Mouse (Mus musculus): Measurements from ENCODE around the gene Gprc5d. TPM values are rescaled to one million over a fixed set of nuclear protein-coding genes. Genes with fewer than 3 reads are reported as not detected.

Gene Gprc5d
- polyA plus RNA-seq, 1 experiment from 2014 or later, result 0.13 TPM

DNA sequence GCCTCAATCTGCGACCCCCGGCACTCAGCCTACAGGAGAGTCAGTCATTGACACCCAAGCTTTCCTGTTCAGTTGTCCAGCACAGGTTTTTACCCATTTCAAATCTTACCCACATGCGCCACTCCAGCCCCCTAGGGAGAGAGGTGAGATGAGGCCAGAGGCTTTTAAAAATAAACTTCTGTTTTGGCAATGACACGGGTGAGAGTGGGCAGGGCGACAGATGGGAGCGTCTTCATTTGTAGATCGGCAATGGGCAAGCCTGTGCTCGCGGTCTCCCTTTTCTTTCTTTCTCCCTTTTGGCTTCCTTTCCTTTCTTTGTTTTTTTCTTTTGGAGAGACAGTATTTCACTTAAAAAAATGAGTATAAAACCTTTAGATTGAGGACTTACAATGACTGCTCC is 15.4 kb upstream of the Gprc5d start:
- H3K4me3 ChIP-seq (ENCODE audit: low read depth, low read length), result no peak overlapping the region
- no peak for DNase-seq
- peaks cover 28% of the 10 kb centered on the region for H3K36me3 ChIP-seq (replicated peaks; ENCODE audit: insufficient read depth, low read length)
- H3K4me2 ChIP-seq (ENCODE audit: low read depth, low read length), result no peak overlapping the region
- no peak overlapping the region for H3K27ac ChIP-seq (ENCODE audit: low read depth)
- 91% methylated on average over 9 of the region's 9 CpGs for WGBS (ENCODE audit: insufficient replicate concordance)
- no peak for ATAC-seq
- TF ChIP-seq CTCF (IDR thresholded peaks at IDR 0.05; ENCODE audit: low read depth) (no peak), EP300 (IDR thresholded peaks at IDR 0.05; ENCODE audit: low read depth) (no peak)
- H3K9me3 ChIP-seq (ENCODE audit: low read length), result no peaks in the 10 kb centered on the region
- H3K4me1 ChIP-seq (ENCODE audit: insufficient read depth), result no peaks in the 10 kb centered on the region
- no peak overlapping the region for H3K9ac ChIP-seq (replicated peaks)
- no peaks in the 10 kb centered on the region for H3K27me3 ChIP-seq (ENCODE audit: insufficient read depth, low read length)

DNA sequence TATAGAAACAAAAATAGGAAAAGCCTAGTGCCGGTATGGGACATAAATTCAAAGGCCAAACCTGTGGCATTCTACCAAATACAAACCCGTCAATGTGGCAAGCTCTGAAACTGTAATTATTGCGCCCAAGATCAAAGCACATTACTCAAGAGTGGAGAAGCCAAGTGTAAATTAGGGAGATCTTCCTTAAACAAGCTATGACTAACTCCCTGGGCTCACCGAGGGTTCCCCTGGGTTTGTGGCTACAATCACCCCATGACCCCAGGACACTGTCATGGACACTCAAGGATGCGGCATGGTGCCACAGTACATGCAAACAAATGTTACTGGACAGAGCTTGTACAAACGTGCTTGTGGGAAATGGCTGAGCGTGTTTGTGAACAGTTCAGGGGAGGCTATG is 15.0 kb upstream of the Gprc5d start:
- H3K4me3 ChIP-seq (ENCODE audit: low read depth, low read length), result no peak overlapping the region
- no peak for DNase-seq
- H3K9me3 ChIP-seq (ENCODE audit: low read length), result no peaks in the 10 kb centered on the region
- H3K4me2 ChIP-seq (ENCODE audit: low read depth, low read length), result no peak overlapping the region
- H3K27ac ChIP-seq (ENCODE audit: low read depth), result no peak overlapping the region
- H3K36me3 ChIP-seq (replicated peaks; ENCODE audit: insufficient read depth, low read length), result peaks cover 27% of the 10 kb centered on the region
- WGBS (ENCODE audit: insufficient replicate concordance), result 90% methylated on average over 7 of the region's 7 CpGs
- no peak for TF ChIP-seq EP300 (IDR thresholded peaks at IDR 0.05; ENCODE audit: low read depth)
- TF ChIP-seq CTCF (IDR thresholded peaks at IDR 0.05; ENCODE audit: low read depth), result no peak
- H3K4me1 ChIP-seq (ENCODE audit: insufficient read depth), result no peaks in the 10 kb centered on the region
- no peak overlapping the region for H3K9ac ChIP-seq (replicated peaks)
- ATAC-seq, result no peak
- no peaks in the 10 kb centered on the region for H3K27me3 ChIP-seq (ENCODE audit: insufficient read depth, low read length)

DNA sequence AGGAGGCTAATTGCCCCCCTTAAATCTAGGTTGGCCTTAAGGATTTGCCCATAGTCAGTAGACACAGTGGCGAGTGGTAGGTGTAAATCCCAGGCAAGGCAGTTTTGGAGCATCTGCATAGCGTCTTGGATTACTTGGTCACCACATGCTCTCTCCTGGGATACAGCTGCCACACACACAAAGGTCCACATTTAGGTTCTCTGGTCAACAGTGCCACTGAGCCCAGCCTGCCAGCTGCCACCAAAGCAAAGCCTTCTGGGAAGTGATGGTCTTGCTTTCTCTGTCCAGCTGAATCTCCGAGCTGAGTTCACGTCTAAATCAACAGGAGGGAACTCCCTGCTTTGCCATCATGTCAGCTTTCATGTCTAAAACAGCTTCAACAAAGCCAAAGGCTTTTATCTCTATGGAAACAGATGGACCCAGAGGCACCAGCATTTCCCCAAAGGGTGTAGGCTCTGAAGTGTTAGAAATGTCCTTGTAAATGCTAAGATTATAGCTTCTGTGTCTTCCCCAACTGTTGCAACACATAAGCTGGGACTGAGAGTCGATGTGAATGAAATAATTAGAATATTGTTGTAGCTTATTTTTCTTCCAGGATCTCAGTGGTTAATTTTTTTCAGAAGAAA is 6.8 kb upstream of the Gprc5d start:
- H3K9ac ChIP-seq (replicated peaks), result no peak overlapping the region
- H3K27me3 ChIP-seq (ENCODE audit: insufficient read depth, low read length), result no peaks in the 10 kb centered on the region
- DNase-seq (no peak), ATAC-seq (no peak)
- no peak overlapping the region for H3K4me2 ChIP-seq (ENCODE audit: low read depth, low read length)
- no peaks in the 10 kb centered on the region for H3K9me3 ChIP-seq (ENCODE audit: low read length)
- no peaks in the 10 kb centered on the region for H3K4me1 ChIP-seq (ENCODE audit: insufficient read depth)
- no peaks in the 10 kb centered on the region for H3K36me3 ChIP-seq (replicated peaks; ENCODE audit: insufficient read depth, low read length)
- WGBS (ENCODE audit: insufficient replicate concordance), result 54% methylated on average over 5 of the region's 5 CpGs
- no peak overlapping the region for H3K27ac ChIP-seq (ENCODE audit: low read depth)
- TF ChIP-seq CTCF (IDR thresholded peaks at IDR 0.05; ENCODE audit: low read depth) (no peak), EP300 (IDR thresholded peaks at IDR 0.05; ENCODE audit: low read depth) (no peak)
- H3K4me3 ChIP-seq (ENCODE audit: low read depth, low read length), result no peak overlapping the region

DNA sequence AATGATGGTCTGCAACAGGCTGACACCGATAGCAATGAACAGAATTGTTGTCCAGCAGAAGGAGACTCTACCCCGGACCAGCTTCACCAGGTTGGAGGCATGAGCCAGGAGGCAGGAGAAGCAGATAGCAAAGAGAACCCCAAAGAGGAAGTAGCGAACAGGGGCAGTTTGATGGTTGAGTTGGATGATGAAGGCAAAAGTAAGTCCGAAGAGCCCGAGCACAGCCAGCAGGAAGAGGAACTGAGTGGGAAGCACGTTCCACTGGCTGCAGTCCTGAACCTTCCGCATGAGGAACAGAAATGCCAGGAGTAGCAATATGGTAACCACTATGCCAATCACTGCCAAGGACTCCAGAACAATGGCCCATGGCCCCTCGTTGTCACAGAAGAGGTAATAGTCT is 1.6 kb downstream of the Gprc5d start:
- TF ChIP-seq CTCF (IDR thresholded peaks at IDR 0.05; ENCODE audit: low read depth) (no peak), EP300 (IDR thresholded peaks at IDR 0.05; ENCODE audit: low read depth) (no peak)
- H3K36me3 ChIP-seq (replicated peaks; ENCODE audit: insufficient read depth, low read length), result no peaks in the 10 kb centered on the region
- WGBS (ENCODE audit: insufficient replicate concordance), result 46% methylated on average over 8 of the region's 8 CpGs
- H3K9me3 ChIP-seq (ENCODE audit: low read length), result no peaks in the 10 kb centered on the region
- no peak for DNase-seq
- ATAC-seq, result no peak
- no peak overlapping the region for H3K4me3 ChIP-seq (ENCODE audit: low read depth, low read length)
- H3K9ac ChIP-seq (replicated peaks), result no peak overlapping the region
- H3K4me2 ChIP-seq (ENCODE audit: low read depth, low read length), result no peak overlapping the region
- no peak overlapping the region for H3K27ac ChIP-seq (ENCODE audit: low read depth)
- H3K4me1 ChIP-seq (ENCODE audit: insufficient read depth), result no peaks in the 10 kb centered on the region
- H3K27me3 ChIP-seq (ENCODE audit: insufficient read depth, low read length), result no peaks in the 10 kb centered on the region

DNA sequence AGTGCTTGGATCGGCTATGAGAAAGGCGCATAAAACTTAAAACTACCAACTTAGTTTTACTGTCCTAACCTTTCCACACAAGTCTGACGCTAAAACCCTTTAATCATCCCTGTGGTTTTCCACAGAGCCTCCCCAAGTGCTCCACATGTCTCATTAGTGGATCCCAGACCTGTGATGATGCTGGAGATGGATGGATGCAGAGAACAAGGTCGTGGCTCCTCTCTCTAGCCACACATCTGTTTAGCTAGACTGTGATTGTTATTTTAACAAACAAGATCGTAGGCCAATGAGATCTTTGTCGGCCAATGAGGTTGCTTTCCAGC is 5.0 kb downstream of the Gprc5d start:
- no peak for ATAC-seq
- TF ChIP-seq EP300 (IDR thresholded peaks at IDR 0.05; ENCODE audit: low read depth) (no peak), CTCF (IDR thresholded peaks at IDR 0.05; ENCODE audit: low read depth) (no peak)

DNA sequence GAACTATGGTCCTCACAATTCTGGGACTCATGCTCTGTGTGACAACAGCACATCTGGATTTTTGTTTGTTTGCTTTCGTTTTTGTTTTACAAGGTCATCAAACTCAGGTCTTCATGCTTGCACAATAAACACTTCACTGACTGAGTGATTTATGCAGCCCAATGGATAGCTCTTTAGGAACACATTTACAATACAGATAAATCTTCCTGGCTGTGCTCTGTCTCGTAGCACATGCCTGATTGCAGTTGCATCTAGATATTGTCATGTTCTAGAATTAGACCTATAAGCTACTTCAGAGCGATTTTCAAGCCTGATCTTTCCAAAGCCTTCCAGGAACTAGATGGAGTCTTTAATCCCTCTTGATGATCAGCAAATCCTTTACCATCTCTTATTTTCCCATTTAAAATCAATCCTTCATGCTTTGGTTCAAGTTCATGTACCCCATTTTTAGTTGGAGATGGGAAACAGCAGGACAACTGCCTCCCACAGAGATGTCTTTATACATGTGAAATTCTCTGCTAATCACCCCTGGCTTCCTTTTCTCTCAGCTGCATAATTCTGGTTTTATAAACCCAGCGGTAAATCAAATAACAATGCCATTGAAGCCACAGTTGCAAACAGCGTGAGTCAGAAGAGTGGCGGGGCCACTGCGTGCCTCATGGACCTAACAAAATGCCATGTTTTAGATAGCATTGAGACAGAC is 5.5 kb downstream of the Gprc5d start:
- H3K4me2 ChIP-seq (ENCODE audit: low read depth, low read length), result no peak overlapping the region
- H3K27me3 ChIP-seq (ENCODE audit: insufficient read depth, low read length), result no peaks in the 10 kb centered on the region
- no peak for DNase-seq
- no peak overlapping the region for H3K9ac ChIP-seq (replicated peaks)
- H3K4me3 ChIP-seq (ENCODE audit: low read depth, low read length), result no peak overlapping the region
- no peaks in the 10 kb centered on the region for H3K36me3 ChIP-seq (replicated peaks; ENCODE audit: insufficient read depth, low read length)
- WGBS (ENCODE audit: insufficient replicate concordance), result 33% methylated on average over 7 of the region's 7 CpGs
- H3K27ac ChIP-seq (ENCODE audit: low read depth), result no peak overlapping the region
- no peaks in the 10 kb centered on the region for H3K9me3 ChIP-seq (ENCODE audit: low read length)
- TF ChIP-seq CTCF (IDR thresholded peaks at IDR 0.05; ENCODE audit: low read depth) (no peak), EP300 (IDR thresholded peaks at IDR 0.05; ENCODE audit: low read depth) (no peak)
- no peak for ATAC-seq
- no peaks in the 10 kb centered on the region for H3K4me1 ChIP-seq (ENCODE audit: insufficient read depth)

More for the DNA sequence above, 5.0 kb downstream of the Gprc5d start:
- H3K27me3 ChIP-seq (ENCODE audit: insufficient read depth, low read length), result no peaks in the 10 kb centered on the region
- H3K36me3 ChIP-seq (replicated peaks; ENCODE audit: insufficient read depth, low read length), result no peaks in the 10 kb centered on the region
- no peak overlapping the region for H3K27ac ChIP-seq (ENCODE audit: low read depth)
- H3K4me2 ChIP-seq (ENCODE audit: low read depth, low read length), result no peak overlapping the region
- WGBS (ENCODE audit: insufficient replicate concordance), result 40% methylated on average over 6 of the region's 6 CpGs
- H3K4me1 ChIP-seq (ENCODE audit: insufficient read depth), result no peaks in the 10 kb centered on the region
- H3K9ac ChIP-seq (replicated peaks), result no peak overlapping the region
- no peaks in the 10 kb centered on the region for H3K9me3 ChIP-seq (ENCODE audit: low read length)
- DNase-seq, result no peak
- H3K4me3 ChIP-seq (ENCODE audit: low read depth, low read length), result no peak overlapping the region

All from liver, postnatal 0 days (tissue).